Mouse (Mus musculus) spleen, postnatal 10 days (tissue): Measurements from ENCODE around the gene Cdh11.

Experiments used
- DNase-seq, 2 experiments: peaks; one replicate each; pipeline ENCODE4 v3.0.0; 2021 to 2022; ENCODE audit warnings: low spot score in 2 of 2

Cdh11 gene

GRCm38 (mm10) chr8:102785592-102786416 is at the start of gene Cdh11:
Gene Cdh11, minus strand, starts transcription at chr8:102785642.
- DNase-seq, result no peak

GRCm38 (mm10) chr8:102813959-102814358 is 28.5 kb upstream of the Cdh11 start:
- no peak for DNase-seq

GRCm38 (mm10) chr8:102790303-102790702 is 4.9 kb upstream of the Cdh11 start:
- DNase-seq, result no peak

- DNase-seq, result no peak
Measured at GRCm38 (mm10) chr8:102786467-102787360, 1.3 kb upstream of the Cdh11 start.

- DNase-seq, result peak in 1 of 2 experiments; percentile 14
Measured at GRCm38 (mm10) chr8:102784835-102785455, 497 bp downstream of the Cdh11 start.

GRCm38 (mm10) chr8:102783821-102784591 is 1.4 kb downstream of the Cdh11 start:
- no peak for DNase-seq

- no peak for DNase-seq
Measured at GRCm38 (mm10) chr8:102782707-102783489, 2.5 kb downstream of the Cdh11 start.

- DNase-seq, result peak in 1 of 2 experiments; percentile 30
Measured at GRCm38 (mm10) chr8:102780899-102781298, 4.5 kb downstream of the Cdh11 start.

GRCm38 (mm10) chr8:102774594-102774993 is 10.8 kb downstream of the Cdh11 start:
- no peak for DNase-seq

GRCm38 (mm10) chr8:102771456-102771855 is 14.0 kb downstream of the Cdh11 start:
- DNase-seq, result no peak

GRCm38 (mm10) chr8:102753839-102754238 is 31.6 kb downstream of the Cdh11 start:
- no peak for DNase-seq

GRCm38 (mm10) chr8:102742940-102743339 is 42.5 kb downstream of the Cdh11 start:
- DNase-seq, result no peak

- DNase-seq, result no peak
Measured at GRCm38 (mm10) chr8:102742008-102742591, 43.3 kb downstream of the Cdh11 start.

- no peak for DNase-seq
Measured at GRCm38 (mm10) chr8:102740963-102741362, 44.5 kb downstream of the Cdh11 start.

GRCm38 (mm10) chr8:102738961-102739487 is 46.4 kb downstream of the Cdh11 start:
- no peak for DNase-seq

GRCm38 (mm10) chr8:102738395-102738794 is 47.0 kb downstream of the Cdh11 start:
- no peak for DNase-seq

GRCm38 (mm10) chr8:102734419-102734818 is 51.0 kb downstream of the Cdh11 start:
- no peak for DNase-seq

- DNase-seq, result no peak
Measured at GRCm38 (mm10) chr8:102726206-102726935, 59.1 kb downstream of the Cdh11 start.

- DNase-seq, result no peak
Measured at GRCm38 (mm10) chr8:102725496-102725895, 59.9 kb downstream of the Cdh11 start.
